Mouse (Mus musculus): ENCODE data around the gene Nrarp. TPM values are rescaled to one million over a fixed set of nuclear protein-coding genes. Genes with fewer than 3 reads are reported as not detected.

Gene Nrarp
- total RNA-seq, 1 experiment from 2014 or later, result 2.2 TPM

GRCm38 (mm10) chr2:25194486-25195171, 14.1 kb downstream of the Nrarp start:
- ATAC-seq (replicated peaks; ENCODE audit: low read depth, poor library complexity, severe bottlenecking), result 0 out of 2 replicates have a peak, but pooled peaks have one; percentile 5

GRCm38 (mm10) chr2:25195211-25196156, 14.9 kb downstream of the Nrarp start:
- ATAC-seq (replicated peaks; ENCODE audit: low read depth, poor library complexity, severe bottlenecking), result peak; percentile 9; the same call in 1 of the 2 replicates

- peak; percentile 67 for ATAC-seq (replicated peaks; ENCODE audit: low read depth, poor library complexity, severe bottlenecking)
These were observed 15.8 kb downstream of the Nrarp start, which contains the start of gene Tor4a for GRCm38 (mm10) chr2:25196172-25196954. TSS of gene Tor4a (minus strand) at chr2:25196886.

- no peak for ATAC-seq (replicated peaks; ENCODE audit: low read depth, poor library complexity, severe bottlenecking)
These were observed 16.6 kb downstream of the Nrarp start for GRCm38 (mm10) chr2:25197191-25197590.

DNA sequence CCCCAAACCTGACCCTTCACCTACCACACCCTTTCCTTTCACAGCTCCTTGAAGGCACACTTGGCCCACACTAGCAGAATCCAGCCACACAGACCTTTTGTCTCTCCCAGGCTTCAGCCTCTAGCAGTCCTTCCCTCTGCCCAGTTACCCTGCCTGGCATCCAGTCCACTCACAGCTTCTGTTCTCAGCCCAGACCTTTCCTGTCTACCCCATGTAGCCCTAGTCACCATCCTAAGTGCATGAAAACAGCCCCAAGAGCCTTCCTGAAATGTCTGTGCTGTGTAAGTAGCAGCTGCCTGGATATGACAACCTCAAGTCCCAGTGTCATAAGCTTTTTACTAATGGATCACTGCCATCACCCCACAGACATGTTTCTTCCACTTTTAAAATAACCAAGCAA, 17.4 kb downstream of the Nrarp start:
- ATAC-seq (replicated peaks; ENCODE audit: low read depth, poor library complexity, severe bottlenecking), result no peak

DNA sequence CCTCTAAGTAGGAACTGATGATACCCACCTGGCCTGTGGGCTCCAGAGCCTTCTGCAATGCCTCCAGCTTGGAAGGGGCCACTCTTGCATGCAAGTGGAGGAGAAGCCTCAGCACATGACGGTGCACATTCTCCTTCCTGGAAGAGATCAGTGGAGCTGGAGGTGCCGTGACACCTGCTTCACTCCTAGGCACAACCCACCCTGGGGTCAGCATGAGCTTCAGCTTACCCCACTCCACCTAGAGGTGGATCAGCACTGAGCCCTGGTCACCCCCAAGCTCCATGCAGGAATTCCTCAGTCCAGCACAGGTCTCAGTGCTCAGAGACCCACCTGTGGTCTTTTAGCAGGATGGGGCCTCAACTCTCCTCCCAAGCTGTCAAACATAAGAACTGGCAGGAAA, 20.1 kb downstream of the Nrarp start:
- no peak for ATAC-seq (replicated peaks; ENCODE audit: low read depth, poor library complexity, severe bottlenecking)

- peak; percentile 73; the same call in 1 of the 2 replicates for ATAC-seq (replicated peaks; ENCODE audit: low read depth, poor library complexity, severe bottlenecking)
These were observed 23.2 kb downstream of the Nrarp start for GRCm38 (mm10) chr2:25203631-25204214.

DNA sequence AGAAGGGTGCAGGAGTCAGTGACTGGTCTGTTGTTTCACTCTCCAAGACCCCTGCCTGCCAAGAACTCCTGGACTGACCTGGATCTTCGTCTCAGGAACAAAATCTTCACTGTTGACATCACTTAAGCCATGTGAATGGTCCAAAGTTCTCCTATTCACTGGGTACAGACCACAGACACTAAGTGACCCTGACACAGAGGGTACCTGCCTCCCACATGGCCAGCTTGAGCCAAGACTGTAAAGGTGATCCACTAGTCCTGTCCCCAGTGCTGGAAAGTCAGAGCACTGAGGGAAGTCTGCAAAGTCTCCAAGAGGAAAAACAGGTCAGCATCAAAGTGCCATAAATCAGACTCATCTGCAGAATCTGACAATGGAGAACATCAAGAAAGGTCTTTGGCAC, 27.0 kb downstream of the Nrarp start:
- ATAC-seq (replicated peaks; ENCODE audit: low read depth, poor library complexity, severe bottlenecking), result no peak

GRCm38 (mm10) chr2:25210686-25211085, 30.1 kb downstream of the Nrarp start:
- ATAC-seq (replicated peaks; ENCODE audit: low read depth, poor library complexity, severe bottlenecking), result no peak

DNA sequence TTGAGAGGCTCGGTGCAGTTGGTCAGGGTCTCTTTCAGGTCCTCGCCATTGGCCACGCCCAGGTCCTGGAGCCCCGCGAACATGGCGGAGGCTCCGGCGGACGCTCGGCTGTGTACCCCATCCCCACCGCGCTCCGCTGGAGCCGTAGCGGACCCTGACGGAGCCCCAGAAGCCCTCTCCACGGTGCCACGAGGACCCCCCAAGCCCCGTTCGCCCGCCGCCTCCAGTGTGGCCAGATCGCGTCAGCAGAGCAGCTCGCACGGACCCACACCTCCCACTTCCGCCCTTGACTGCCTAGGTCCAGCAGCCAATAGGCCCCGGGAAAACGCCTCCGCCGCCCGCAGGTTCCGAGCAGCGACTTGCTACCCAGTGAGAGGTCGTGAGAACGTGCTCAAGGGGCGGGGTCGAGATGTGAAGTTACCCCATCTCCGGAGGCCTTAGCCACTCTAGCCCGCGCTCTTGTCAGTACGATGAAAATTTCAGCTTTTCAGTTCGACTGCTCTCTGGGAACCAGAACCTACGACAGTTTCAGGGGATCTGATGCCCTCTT, 30.6 kb downstream of the Nrarp start, which contains the start of gene Nelfb:
Nelfb (minus strand) TSS at position 369 of the 550 bp plus-strand sequence.
- peak; percentile 96 for ATAC-seq (replicated peaks; ENCODE audit: low read depth, poor library complexity, severe bottlenecking)

GRCm38 (mm10) chr2:25213266-25213865, 32.8 kb downstream of the Nrarp start:
- ATAC-seq (replicated peaks; ENCODE audit: low read depth, poor library complexity, severe bottlenecking), result no peak

DNA sequence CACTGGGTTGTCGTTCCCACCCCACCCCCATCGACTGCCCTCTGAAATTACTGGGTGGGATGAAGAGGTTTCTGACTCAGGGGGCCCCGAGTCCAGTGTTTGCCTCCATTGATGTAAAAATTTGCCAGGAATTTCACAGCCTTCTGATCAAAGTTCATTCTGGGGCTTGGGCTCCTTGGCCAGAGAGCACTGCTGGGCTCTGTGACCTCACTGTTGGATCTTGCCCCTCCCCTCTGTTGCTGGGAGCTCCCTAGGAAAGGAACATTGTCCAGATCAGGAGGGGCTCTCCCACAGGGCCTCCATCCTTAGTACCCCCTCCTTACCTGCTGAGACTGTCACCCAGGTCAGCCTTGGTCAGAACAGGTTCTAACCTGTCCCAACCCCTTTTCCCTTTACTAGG, 33.9 kb downstream of the Nrarp start, which contains the start of gene Stpg3:
Stpg3 (minus strand) TSS at position 194 of the 400 bp plus-strand sequence.
- ATAC-seq (replicated peaks; ENCODE audit: low read depth, poor library complexity, severe bottlenecking), result no peak

- ATAC-seq (replicated peaks; ENCODE audit: low read depth, poor library complexity, severe bottlenecking), result no peak
These were observed 37.1 kb downstream of the Nrarp start for GRCm38 (mm10) chr2:25217666-25218065.

GRCm38 (mm10) chr2:25218445-25218844, 37.9 kb downstream of the Nrarp start, which contains the start of gene Fam166a:
TSS of gene Fam166a (plus strand) at chr2:25218745.
- ATAC-seq (replicated peaks; ENCODE audit: low read depth, poor library complexity, severe bottlenecking), result no peak

- ATAC-seq (replicated peaks; ENCODE audit: low read depth, poor library complexity, severe bottlenecking), result no peak
These were observed 40.8 kb downstream of the Nrarp start for GRCm38 (mm10) chr2:25221331-25221772.

DNA sequence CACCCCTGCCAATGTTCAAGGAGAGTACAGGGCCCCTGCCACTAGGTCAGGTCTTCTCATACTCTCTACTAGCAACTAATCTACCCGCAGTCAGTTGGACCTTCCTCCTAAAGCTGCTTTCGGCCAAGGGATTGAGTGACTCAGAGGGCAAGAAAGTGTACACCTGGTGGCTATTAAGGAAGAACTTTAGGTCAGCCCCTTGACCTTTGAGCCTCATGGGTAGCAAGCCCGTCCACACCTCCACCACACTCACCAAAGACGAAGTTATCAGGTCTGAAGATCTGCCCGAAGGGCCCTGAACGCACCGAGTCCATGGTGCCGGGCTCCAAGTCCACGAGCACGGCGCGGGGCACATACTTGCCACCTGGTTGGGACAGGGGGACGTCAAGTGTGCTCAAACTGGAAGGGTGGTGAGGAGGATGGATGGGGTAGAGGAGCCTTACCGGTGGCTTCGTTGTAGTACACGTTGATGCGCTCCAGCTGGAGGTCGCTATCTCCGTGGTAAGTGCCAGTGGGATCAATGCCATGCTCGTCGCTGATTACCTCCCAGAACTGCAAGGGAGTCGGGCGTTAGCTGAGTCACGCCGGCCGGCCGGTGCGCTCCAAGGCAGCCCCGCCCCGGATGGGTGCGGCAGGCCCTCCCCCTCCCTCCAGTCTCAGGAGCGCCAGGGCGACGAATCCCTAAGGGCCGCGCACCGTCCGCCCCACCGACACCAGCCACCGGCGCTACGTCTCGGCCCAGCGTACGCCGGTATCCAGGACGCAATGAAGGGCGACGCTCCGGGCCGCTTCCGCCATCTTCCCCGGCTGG, 43.3 kb downstream of the Nrarp start:
- ATAC-seq (replicated peaks; ENCODE audit: low read depth, poor library complexity, severe bottlenecking), result peak; percentile 30

DNA sequence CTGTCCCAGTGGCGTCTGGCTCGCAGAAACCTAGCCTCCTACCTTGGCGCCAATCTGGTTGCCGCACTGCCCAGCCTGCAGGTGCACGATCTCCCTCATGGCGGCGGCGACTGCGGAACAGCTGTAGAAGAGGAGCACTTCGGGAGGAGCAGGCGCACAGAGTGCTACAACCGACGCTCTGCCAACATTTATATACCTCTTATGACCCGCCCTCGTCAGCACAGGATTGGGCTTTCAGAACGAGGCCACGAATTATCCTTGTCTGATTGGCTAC, 43.9 kb downstream of the Nrarp start, which contains the start of gene Tubb4b:
Tubb4b (minus strand) TSS at position 211 of the 274 bp plus-strand sequence.
- no peak for ATAC-seq (replicated peaks; ENCODE audit: low read depth, poor library complexity, severe bottlenecking)
